Mouse (Mus musculus) brown adipose tissue, adult 24 weeks (tissue): ENCODE results near the gene Dnmt3b. TPM values are rescaled to one million over a fixed set of nuclear protein-coding genes. Genes with fewer than 3 reads are reported as not detected.
"Not testable (repeated sequence)": the region's sequence is repeated elsewhere in the genome, so short reads cannot be mapped to it uniquely, and the experiment has no call there.

ENCODE experiments used
- H3K27ac ChIP-seq: fragments of 200-500 bp; replicated peaks from 2 replicates; pipeline ENCODE4 v1.5.1; 2012; ENCODE audit warnings: low read depth, mild to moderate bottlenecking, low read length
- H3K4me1 ChIP-seq: fragments of 200-500 bp; 2 replicates; pipeline ENCODE4 v1.6.1; 2012; ENCODE audit warnings: low read length, mixed read lengths; ENCODE audit not compliant: control insufficient read depth, insufficient read depth, insufficient read length
- H3K4me3 ChIP-seq: fragments of 200-500 bp; 2 replicates; pipeline ENCODE4 v1.5.1; 2012; ENCODE audit warnings: low read depth, mild to moderate bottlenecking, low read length, moderate library complexity; ENCODE audit not compliant: insufficient read depth
- polyA plus RNA-seq: library from polyadenylated mRNA; stranded (reverse); fragments of >200 nt; gene quantifications from 2 replicates; pipeline ENCODE4 v1.2.4, GENCODE M21; 2012; ENCODE audit not compliant: missing spikeins, insufficient read depth, insufficient read length

The Dnmt3b gene
- polyA plus RNA-seq, 1 experiment: not detected

DNA sequence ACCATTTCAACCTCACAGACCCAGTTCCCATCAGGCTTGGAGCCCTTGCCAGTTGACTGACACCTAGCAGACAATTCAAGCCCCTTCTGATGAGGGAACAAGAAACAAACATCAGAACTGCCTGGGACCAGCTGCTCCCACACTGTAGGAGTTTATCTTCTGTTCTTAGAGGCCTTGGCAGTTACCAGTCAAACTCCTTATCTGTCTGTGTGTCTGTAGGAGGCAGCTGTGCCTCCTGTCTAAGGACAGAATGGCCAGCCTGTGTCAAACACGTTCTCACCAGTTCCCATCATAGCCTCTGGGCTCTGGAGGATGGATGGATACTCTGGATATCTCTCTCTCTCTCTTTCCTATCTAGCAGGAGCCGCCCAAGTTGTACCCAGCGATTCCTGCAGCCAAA lies 68.6 kb downstream of the Dnmt3b start:
- H3K4me3 ChIP-seq, H3K4me1 ChIP-seq, H3K27ac ChIP-seq: not testable (repeated sequence)

DNA sequence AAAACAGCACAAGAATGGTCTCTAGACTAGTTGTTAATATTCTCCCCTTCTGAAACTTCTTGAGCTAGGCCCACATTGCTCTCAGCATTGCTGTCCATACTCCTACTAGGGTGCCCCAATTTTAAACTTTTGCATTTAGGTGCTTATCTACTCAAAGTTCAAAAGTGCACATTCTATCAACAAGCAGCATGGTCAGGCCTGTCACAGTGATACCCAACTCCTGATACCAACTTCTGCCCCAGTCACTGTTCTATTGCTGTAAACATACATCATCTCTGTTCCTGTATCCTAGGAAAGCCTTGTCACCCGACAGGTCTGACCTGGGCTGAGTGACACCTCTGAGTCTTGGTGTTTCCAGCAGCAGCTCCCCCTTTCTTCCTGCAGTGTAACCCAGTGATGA lies 73.8 kb downstream of the Dnmt3b start:
- Histone ChIP-seq H3K27ac (no peak overlapping the region), H3K4me1 (no peaks in the 10 kb centered on the region), H3K4me3 (no peak overlapping the region)

DNA sequence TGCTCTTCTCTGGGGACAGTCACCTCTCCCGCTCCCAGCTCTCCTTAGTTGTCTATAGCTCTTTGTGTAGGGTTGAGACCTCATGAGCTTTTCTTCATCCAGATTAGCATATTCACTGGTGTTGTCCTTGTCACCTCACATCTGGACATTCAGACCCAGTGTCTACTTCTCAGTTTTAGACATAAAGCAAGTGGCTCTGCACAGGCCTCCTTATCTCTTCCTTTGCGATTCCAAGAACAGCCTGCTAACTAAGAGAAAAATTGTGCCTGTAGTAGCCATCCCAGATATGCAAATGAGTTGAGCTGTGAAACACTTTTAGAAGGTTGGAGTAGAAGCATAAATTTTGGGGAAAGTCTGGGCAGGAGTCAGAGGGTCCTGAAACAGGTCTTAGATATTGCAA lies 75.2 kb downstream of the Dnmt3b start:
- Histone ChIP-seq H3K4me3 (no peak overlapping the region), H3K27ac (no peak overlapping the region), H3K4me1 (no peaks in the 10 kb centered on the region)

DNA sequence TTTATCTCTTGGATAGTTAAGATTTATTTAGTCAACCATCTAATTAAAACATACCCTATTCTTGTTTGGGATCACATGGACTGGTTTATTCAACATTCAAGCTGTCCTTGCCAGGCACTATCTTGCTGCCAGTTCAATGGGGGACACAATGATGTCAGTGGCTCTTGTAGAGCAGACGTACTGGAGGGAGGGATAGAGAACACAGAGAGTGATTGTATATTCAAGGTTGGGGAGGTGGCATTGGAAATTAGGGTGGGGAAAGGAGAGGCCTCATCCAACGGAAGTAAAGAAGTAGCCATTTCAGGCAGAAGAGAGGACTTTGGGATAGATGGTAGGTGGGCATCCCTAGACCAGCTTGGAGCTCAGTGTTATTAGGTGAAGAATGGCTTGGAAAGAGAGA lies 75.6 kb downstream of the Dnmt3b start:
- no peak overlapping the region for H3K4me3 ChIP-seq
- H3K4me1 ChIP-seq: no peaks in the 10 kb centered on the region
- no peak overlapping the region for H3K27ac ChIP-seq

DNA sequence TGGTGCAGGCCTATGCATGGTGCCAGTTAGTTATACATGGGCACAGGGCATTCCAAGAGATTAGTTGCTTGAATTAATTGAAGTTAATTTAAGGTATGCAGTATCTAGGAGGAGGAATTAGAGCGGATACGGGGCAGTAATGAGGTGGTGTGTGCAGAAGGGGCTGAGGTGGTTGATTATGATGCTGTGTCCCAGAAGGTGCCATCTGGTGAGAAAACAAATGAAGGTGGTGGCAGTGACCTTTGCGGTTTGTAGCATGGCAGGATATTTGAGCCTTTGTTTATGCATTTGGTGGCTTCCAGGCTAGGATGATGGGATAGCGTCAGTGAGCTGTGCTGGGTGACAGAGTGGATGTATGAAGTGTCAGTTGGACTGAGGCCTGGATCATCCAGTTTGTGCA lies 76.0 kb downstream of the Dnmt3b start:
- Histone ChIP-seq H3K4me1 (no peaks in the 10 kb centered on the region), H3K27ac (no peak overlapping the region)

DNA sequence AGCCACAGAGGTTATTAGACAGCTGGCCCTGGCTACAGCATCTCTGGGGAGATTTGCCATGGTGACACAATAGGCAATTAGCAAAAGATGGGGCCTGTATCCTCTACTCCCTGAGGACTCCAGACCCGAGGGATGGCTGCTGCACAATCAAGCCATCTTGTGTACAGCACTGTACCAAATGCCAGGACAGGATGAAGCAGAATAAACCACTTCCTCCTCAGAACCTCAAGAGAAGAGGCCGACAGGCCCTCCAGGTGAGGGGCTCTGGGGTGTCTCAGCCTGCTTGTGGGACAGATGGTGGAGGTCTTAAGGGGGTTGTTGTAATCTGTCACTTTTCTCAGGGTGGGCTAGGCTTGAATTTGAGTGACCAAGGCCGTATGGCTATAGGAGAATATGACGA lies 84.8 kb downstream of the Dnmt3b start:
- no peak overlapping the region for H3K4me3 ChIP-seq
- H3K4me1 ChIP-seq: no peaks in the 10 kb centered on the region
- H3K27ac ChIP-seq: no peak overlapping the region

More for the DNA sequence above, 76.0 kb downstream of the Dnmt3b start:
- no peak overlapping the region for H3K4me3 ChIP-seq

Other genes starting within 250 kb of the Dnmt3b start
- gene 4930404H24Rik, start 156.7 kb upstream of the Dnmt3b start, polyA plus RNA-seq: not detected in 2 replicates
- gene Nol4l, start 119.5 kb upstream of the Dnmt3b start, polyA plus RNA-seq: 3.4 and 7.1 TPM in 2 replicates
- gene Commd7, start 16.7 kb upstream of the Dnmt3b start, polyA plus RNA-seq: 15.4 and 21.2 TPM in 2 replicates
- not detected in 2 replicates for gene Dnmt3c, start 47.2 kb downstream of the Dnmt3b start, polyA plus RNA-seq
- gene Mapre1, start 91.8 kb downstream of the Dnmt3b start, polyA plus RNA-seq: 38.9 and 42.6 TPM in 2 replicates
- 0.63 and 1.5 TPM in 2 replicates for gene Efcab8, start 130.5 kb downstream of the Dnmt3b start, polyA plus RNA-seq
- gene Sun5, start 221.6 kb downstream of the Dnmt3b start, polyA plus RNA-seq: not detected in 2 replicates
- gene Bpifb2, start 225.6 kb downstream of the Dnmt3b start, polyA plus RNA-seq: not detected in 2 replicates